Mouse (Mus musculus) midbrain, embryonic 14.5 days (tissue): ENCODE results near the gene Mfsd5. TPM values are rescaled to one million over a fixed set of nuclear protein-coding genes. Genes with fewer than 3 reads are reported as not detected.

Source experiments
- ATAC-seq: fragments of 200-750 bp; cut with Nextera tagmentation; 2 replicates; pipeline ENCODE4 v1.8.0; 2017; ENCODE audit warnings: moderate number of reproducible peaks, moderate library complexity; ENCODE audit not compliant: low FRiP score, low TSS enrichment
- DNase-seq: peaks from one replicate; pipeline ENCODE4 v3.0.0-alpha.2; 2015
- H3K27ac ChIP-seq: fragments of 300-500 bp; sonication (generic); replicated peaks from 2 replicates; pipeline ENCODE4 v1.5.1; 2014; ENCODE audit warnings: mild to moderate bottlenecking, low read depth, low read length, moderate library complexity
- H3K27me3 ChIP-seq: fragments of 300-500 bp; sonication (generic); 2 replicates; pipeline ENCODE4 v1.6.1; 2014; ENCODE audit warnings: low read length, control low read depth, mixed read lengths; ENCODE audit not compliant: control insufficient read depth, insufficient read depth
- H3K36me3 ChIP-seq: fragments of 300-500 bp; sonication (generic); 2 replicates; pipeline ENCODE4 v1.6.1; 2014; ENCODE audit warnings: low read length, control low read depth; ENCODE audit not compliant: control insufficient read depth, insufficient read depth
- H3K4me1 ChIP-seq: fragments of 300-500 bp; sonication (generic); 2 replicates; pipeline ENCODE4 v1.6.1; 2014; ENCODE audit warnings: mild to moderate bottlenecking, antibody characterized with exemption, low read length, control low read depth; ENCODE audit not compliant: control insufficient read depth, insufficient read depth
- H3K4me2 ChIP-seq: fragments of 300-500 bp; sonication (generic); 2 replicates; pipeline ENCODE4 v1.6.1; 2014; ENCODE audit warnings: mild to moderate bottlenecking, low read length, moderate library complexity
- H3K4me3 ChIP-seq: fragments of 300-500 bp; sonication (generic); replicated peaks from 2 replicates; pipeline ENCODE4 v1.5.1; 2014; ENCODE audit warnings: low read depth, low read length
- H3K9ac ChIP-seq: fragments of 300-500 bp; sonication (generic); replicated peaks from 2 replicates; pipeline ENCODE4 v1.6.1; 2014; ENCODE audit warnings: mild to moderate bottlenecking, low read length, moderate library complexity
- H3K9me3 ChIP-seq: fragments of 300-500 bp; sonication (generic); 2 replicates; pipeline ENCODE4 v1.6.1; 2016; ENCODE audit warnings: low read length, control low read depth, mixed read lengths; ENCODE audit not compliant: control insufficient read depth
- WGBS: fragments of 180-500 bp; shearing (Covaris S2); extraction: QIAGEN DNeasy Blood & Tissue Kit; methylation state at CpG from one replicate; pipeline ENCODE4 v1.1.7; 2014; 5-methylcytosine and 5-hydroxymethylcytosine counted together
- polyA plus RNA-seq: library from polyadenylated mRNA; unstranded; fragments of >200 nt; fragmentation: Nextera tagmentation; extraction: Ambion mirVana; gene quantifications from 2 replicates; pipeline ENCODE4 v1.2.1, GENCODE M21; 2014

Gene Mfsd5
- polyA plus RNA-seq, 1 experiment from 2014 or later: 51.9 TPM

DNA sequence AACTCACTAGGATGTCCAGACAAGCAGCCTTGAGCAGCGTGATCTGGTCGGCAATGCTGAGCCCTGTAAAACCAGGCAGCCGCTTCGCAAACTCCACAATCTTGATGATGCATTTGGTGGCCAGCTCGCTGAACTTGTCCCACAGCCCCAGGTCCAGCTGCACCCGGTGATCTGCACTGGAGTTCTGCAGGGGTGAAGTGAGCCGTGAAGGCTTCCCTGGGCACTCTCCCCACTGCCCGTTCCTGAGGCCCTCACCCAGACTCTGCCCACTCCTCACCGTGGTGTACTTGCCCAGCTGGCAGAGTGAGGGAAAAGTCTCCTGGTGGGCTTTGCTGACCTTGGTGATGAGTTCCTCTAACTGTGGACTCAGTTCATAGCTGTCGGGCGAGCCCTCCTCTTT is 39.4 kb upstream of the Mfsd5 start:
- ATAC-seq (no peak), DNase-seq (no peak)
- Histone ChIP-seq H3K27me3 (peaks cover 25% of the 10 kb centered on the region), H3K4me2 (no peak overlapping the region), H3K9me3 (no peaks in the 10 kb centered on the region), H3K9ac (no peak overlapping the region), H3K4me1 (0 out of 2 replicates have a peak, but pooled peaks cover 6% of the 10 kb centered on the region), H3K4me3 (no peak overlapping the region), H3K36me3 (no peaks in the 10 kb centered on the region), H3K27ac (no peak overlapping the region)
- 75% methylated on average over 11 of the region's 11 CpGs for WGBS

- H3K4me2 ChIP-seq: no peak overlapping the region
- no peaks in the 10 kb centered on the region for H3K9me3 ChIP-seq
- H3K36me3 ChIP-seq: no peaks in the 10 kb centered on the region
- ATAC-seq (no peak), DNase-seq (no peak)
- H3K4me1 ChIP-seq: 0 out of 2 replicates have a peak, but pooled peaks cover 1% of the 10 kb centered on the region
- 72% methylated on average over 4 of the region's 4 CpGs for WGBS
- H3K27me3 ChIP-seq: peaks cover 32% of the 10 kb centered on the region
- no peak overlapping the region for H3K9ac ChIP-seq
- no peak overlapping the region for H3K4me3 ChIP-seq
- H3K27ac ChIP-seq: no peak overlapping the region
These were observed 38.6 kb upstream of the Mfsd5 start for GRCm38 (mm10) chr15:102240607-102241006.

DNA sequence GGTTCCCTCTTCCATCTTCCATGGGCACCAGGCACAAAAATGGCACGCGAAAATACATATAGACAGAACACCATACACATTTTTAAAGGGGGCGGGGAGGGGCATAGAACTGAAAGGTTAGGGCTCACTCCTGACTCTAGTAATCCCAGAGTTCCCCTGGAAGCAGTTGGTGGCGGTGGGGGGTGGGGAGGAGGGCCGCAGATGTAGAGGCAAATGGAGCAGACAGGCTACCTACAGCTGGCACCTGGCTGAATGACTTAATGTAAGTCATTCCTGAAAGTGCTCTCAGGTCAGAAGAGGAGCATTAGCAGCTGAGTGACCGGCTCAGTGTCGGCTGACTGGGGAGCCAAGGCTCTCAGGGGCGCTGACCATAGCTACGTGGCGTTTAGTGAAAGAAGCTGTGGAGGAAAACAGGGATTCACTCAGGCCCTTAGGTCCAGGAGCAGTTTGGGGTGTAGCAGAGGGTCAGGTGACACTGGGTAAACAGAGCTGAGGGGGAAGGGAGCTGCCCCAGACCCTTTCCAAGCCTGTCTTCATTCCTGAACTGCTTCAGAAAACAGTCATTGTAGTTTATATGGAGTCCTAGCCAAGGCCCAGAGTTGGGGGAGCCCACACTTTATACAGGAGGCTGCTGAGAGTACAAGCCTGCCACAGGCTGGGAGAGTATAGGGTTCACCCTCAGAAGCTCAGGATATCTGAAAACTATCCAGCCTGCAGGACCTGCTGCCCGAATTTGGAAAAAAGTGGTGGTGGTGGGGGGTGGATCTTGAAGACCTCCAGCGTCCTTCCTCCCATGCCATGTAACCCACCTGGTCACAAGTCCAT is 36.6 kb upstream of the Mfsd5 start:
- H3K9me3 ChIP-seq: no peaks in the 10 kb centered on the region
- H3K4me3 ChIP-seq: no peak overlapping the region
- no peaks in the 10 kb centered on the region for H3K36me3 ChIP-seq
- no peak for DNase-seq
- no peak for ATAC-seq
- H3K4me1 ChIP-seq: peaks cover 12% of the 10 kb centered on the region; the same call in 1 of the 2 replicates
- H3K9ac ChIP-seq: no peak overlapping the region
- 27% methylated on average over 12 of the region's 12 CpGs for WGBS
- H3K27me3 ChIP-seq: peaks cover 40% of the 10 kb centered on the region
- H3K4me2 ChIP-seq: no peak overlapping the region
- no peak overlapping the region for H3K27ac ChIP-seq

GRCm38 (mm10) chr15:102243229-102244190 is 35.7 kb upstream of the Mfsd5 start:
- no peak for DNase-seq
- peak overlapping the region; percentile 15; the same call in 1 of the 2 replicates for H3K4me2 ChIP-seq
- 10% methylated on average over 22 of the region's 22 CpGs for WGBS
- no peak overlapping the region for H3K27ac ChIP-seq
- H3K9me3 ChIP-seq: no peaks in the 10 kb centered on the region
- no peaks in the 10 kb centered on the region for H3K36me3 ChIP-seq
- H3K27me3 ChIP-seq: peaks cover 46% of the 10 kb centered on the region
- peaks cover 13% of the 10 kb centered on the region; the same call in 1 of the 2 replicates for H3K4me1 ChIP-seq
- H3K4me3 ChIP-seq: no peak overlapping the region
- H3K9ac ChIP-seq: no peak overlapping the region
- ATAC-seq: no peak

GRCm38 (mm10) chr15:102244306-102245191 is 34.7 kb upstream of the Mfsd5 start:
- 8% methylated on average over 17 of the region's 19 CpGs for WGBS
- Histone ChIP-seq H3K4me1 (peaks cover 13% of the 10 kb centered on the region; the same call in 1 of the 2 replicates), H3K36me3 (no peaks in the 10 kb centered on the region), H3K4me2 (peak overlapping the region; percentile 96), H3K4me3 (peak overlapping the region; percentile 55; the same call in 1 of the 2 replicates), H3K9ac (no peak overlapping the region), H3K27ac (no peak overlapping the region), H3K9me3 (no peaks in the 10 kb centered on the region), H3K27me3 (peaks cover 57% of the 10 kb centered on the region)
- DNase-seq: no peak
- ATAC-seq: no peak

- WGBS: 4% methylated on average over 14 of the region's 14 CpGs
- Histone ChIP-seq H3K4me1 (peaks cover 13% of the 10 kb centered on the region; the same call in 1 of the 2 replicates), H3K4me3 (peak overlapping the region; percentile 55), H3K9ac (peak overlapping the region; percentile 53), H3K9me3 (no peaks in the 10 kb centered on the region), H3K27me3 (peaks cover 63% of the 10 kb centered on the region), H3K36me3 (no peaks in the 10 kb centered on the region), H3K4me2 (peak overlapping the region; percentile 96), H3K27ac (no peak overlapping the region)
- no peak for DNase-seq
- ATAC-seq: no peak
These were observed 33.8 kb upstream of the Mfsd5 start for GRCm38 (mm10) chr15:102245461-102245881.

- Histone ChIP-seq H3K4me1 (peaks cover 13% of the 10 kb centered on the region; the same call in 1 of the 2 replicates), H3K4me2 (peak overlapping the region; percentile 96), H3K4me3 (peak overlapping the region; percentile 55), H3K9ac (peak overlapping the region; percentile 53), H3K36me3 (no peaks in the 10 kb centered on the region), H3K9me3 (no peaks in the 10 kb centered on the region), H3K27ac (peak overlapping the region; percentile 71), H3K27me3 (peaks cover 63% of the 10 kb centered on the region)
- DNase-seq (peak; percentile 85), ATAC-seq (peak; percentile 83; the same call in 1 of the 2 replicates)
- WGBS: under 1% methylated on average over 44 of the region's 44 CpGs
These were observed 33.1 kb upstream of the Mfsd5 start for GRCm38 (mm10) chr15:102245891-102246741.
